Mouse (Mus musculus): ENCODE results near the gene Olfml1.

DNA sequence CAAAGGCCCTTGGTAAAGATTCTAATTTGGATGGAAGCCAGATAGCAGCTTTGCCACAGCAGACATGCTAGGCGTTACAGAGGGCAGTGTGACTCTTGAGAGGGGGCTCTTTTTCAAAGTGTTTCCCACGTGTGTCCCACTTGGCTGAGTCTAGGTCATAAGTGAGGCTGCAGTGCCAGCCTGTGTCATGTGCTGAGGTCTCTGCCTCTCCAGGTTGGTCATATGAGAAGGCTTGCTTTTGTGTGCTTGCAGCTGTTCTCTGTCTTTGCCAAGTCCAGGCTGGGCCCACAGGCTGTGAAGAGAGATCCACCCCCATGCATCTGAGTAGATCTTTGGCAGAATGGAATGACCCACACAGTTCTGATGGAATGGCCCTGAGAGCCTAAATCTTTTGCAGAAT is 25.4 kb downstream of the Olfml1 start:
- TF ChIP-seq CTCF (IDR thresholded peaks at IDR 0.05), result no peak
- no peak for TF ChIP-seq EP300 (IDR thresholded peaks at IDR 0.05)
